Mouse (Mus musculus) adrenal gland, postnatal 4 days (tissue): Measurements from ENCODE around the gene Amigo2. TPM values are rescaled to one million over a fixed set of nuclear protein-coding genes. Genes with fewer than 3 reads are reported as not detected.
"Not testable (repeated sequence)": the region's sequence is repeated elsewhere in the genome, so short reads cannot be mapped to it uniquely, and the experiment has no call there.

ENCODE experiments used
- DNase-seq, 2 experiments: peaks; one replicate each; pipeline ENCODE4 v3.0.0; 2021 to 2022; ENCODE audit warnings: low spot score in 2 of 2, mixed read lengths in 2 of 2
- total RNA-seq, 2 experiments: library from RNA; stranded (reverse); gene quantifications; 2 replicates each; pipeline ENCODE4 v1.2.3; 2021

Amigo2 gene
- total RNA-seq, 2 experiments from 2014 or later, result 14.9 to 15.2 TPM

- DNase-seq, result no peak
Measured at GRCm38 (mm10) chr15:97229494-97230077, 17.5 kb downstream of the Amigo2 start.

- no peak for DNase-seq
Measured at GRCm38 (mm10) chr15:97224003-97224402, 23.1 kb downstream of the Amigo2 start.

GRCm38 (mm10) chr15:97223431-97223830, 23.7 kb downstream of the Amigo2 start:
- DNase-seq, result no peak

- DNase-seq, result no peak
Measured at GRCm38 (mm10) chr15:97216843-97217242, 30.2 kb downstream of the Amigo2 start.

GRCm38 (mm10) chr15:97212501-97213477, 34.3 kb downstream of the Amigo2 start:
- DNase-seq, result no peak

- DNase-seq, result not testable (repeated sequence)
Measured at GRCm38 (mm10) chr15:97209754-97210153, 37.3 kb downstream of the Amigo2 start.

GRCm38 (mm10) chr15:97206506-97206905, 40.6 kb downstream of the Amigo2 start:
- no peak for DNase-seq

GRCm38 (mm10) chr15:97205776-97206175, 41.3 kb downstream of the Amigo2 start:
- DNase-seq, result no peak

GRCm38 (mm10) chr15:97204889-97205288, 42.2 kb downstream of the Amigo2 start:
- DNase-seq, result no peak

GRCm38 (mm10) chr15:97196644-97197043, 50.4 kb downstream of the Amigo2 start:
- DNase-seq, result no peak

- DNase-seq, result no peak
Measured at GRCm38 (mm10) chr15:97195628-97196027, 51.5 kb downstream of the Amigo2 start.

Other genes with a start within 250 kb of the Amigo2 start
- gene Slc38a4, start 191.3 kb downstream of the Amigo2 start, total RNA-seq, result 10 to 100 TPM; 30.2 to 62.8 TPM
- gene Pced1b, start 180 bp downstream of the Amigo2 start, total RNA-seq, result 10 to 100 TPM; 30.5 to 31.6 TPM